Mouse (Mus musculus) MEL (cell line): ENCODE results near the gene Mmp15.

ENCODE experiments used
- CTCF ChIP-seq, 3 experiments: IDR thresholded peaks in 2 of 3; conservative IDR thresholded peaks in 1 of 3; 2 replicates each; pipeline ENCODE4 v1.5.1; 2011 to 2012; ENCODE audit warnings: low read length in 3 of 3, low read depth in 2 of 3, mild to moderate bottlenecking in 2 of 3, improper control_type of control experiment in 1 of 3, inconsistent platforms in 1 of 3, mixed read lengths in 1 of 3, moderate library complexity in 1 of 3; ENCODE audit not compliant: control insufficient read depth in 1 of 3, insufficient read depth in 1 of 3, poor library complexity in 1 of 3, severe bottlenecking in 1 of 3
- E2F4 ChIP-seq: IDR thresholded peaks from 2 replicates; pipeline ENCODE4 v1.6.1; 2011; ENCODE audit warnings: low read depth, low read length, improper control_type of control experiment, borderline replicate concordance
- EP300 ChIP-seq, 2 experiments: IDR thresholded peaks; 2 replicates each; pipeline ENCODE4 v1.6.1; 2011; ENCODE audit warnings: improper control_type of control experiment in 2 of 2, low read length in 2 of 2, low read depth in 1 of 2, mild to moderate bottlenecking in 1 of 2
- GATA1 ChIP-seq: IDR thresholded peaks from 2 replicates; pipeline ENCODE4 v1.6.1; 2011; ENCODE audit warnings: low read depth, low read length, improper control_type of control experiment
- MAFK ChIP-seq: IDR thresholded peaks from 2 replicates; pipeline ENCODE4 v1.6.1; 2011; ENCODE audit warnings: low read depth, mild to moderate bottlenecking, low read length, improper control_type of control experiment, borderline replicate concordance
- POLR2A ChIP-seq, 2 experiments: IDR thresholded peaks; 2 replicates each; pipeline ENCODE4 v1.6.1; 2011 to 2012; ENCODE audit warnings: low read length in 2 of 2, mild to moderate bottlenecking in 2 of 2, control low read depth in 1 of 2, improper control_type of control experiment in 1 of 2, low read depth in 1 of 2, moderate library complexity in 1 of 2; ENCODE audit not compliant: control insufficient read depth in 1 of 2, insufficient read depth in 1 of 2, poor library complexity in 1 of 2
- POLR2AphosphoS2 ChIP-seq: IDR thresholded peaks from 2 replicates; pipeline ENCODE4 v1.6.1; 2011; ENCODE audit warnings: low read length, improper control_type of control experiment
- SMC3 ChIP-seq: IDR thresholded peaks from 2 replicates; pipeline ENCODE4 v1.6.1; 2011; ENCODE audit warnings: low read depth, low read length, improper control_type of control experiment
- TAL1 ChIP-seq: IDR thresholded peaks from 2 replicates; pipeline ENCODE4 v1.6.1; 2012; ENCODE audit warnings: mild to moderate bottlenecking, inconsistent platforms, low read length, moderate library complexity, mixed read lengths
- TBP ChIP-seq: IDR thresholded peaks from 2 replicates; pipeline ENCODE4 v1.8.0; 2011; ENCODE audit warnings: low read depth, low read length, improper control_type of control experiment
- TCF12 ChIP-seq: IDR thresholded peaks from 2 replicates; pipeline ENCODE4 v1.6.1; 2014; ENCODE audit warnings: low read depth, mild to moderate bottlenecking, inconsistent platforms, low read length, improper control_type of control experiment, moderate library complexity
- USF2 ChIP-seq, 2 experiments: IDR thresholded peaks; 2 replicates each; pipeline ENCODE4 v1.6.1; 2011 to 2012; ENCODE audit warnings: improper control_type of control experiment in 2 of 2, low read length in 2 of 2, borderline replicate concordance in 1 of 2, inconsistent platforms in 1 of 2, low read depth in 1 of 2, mild to moderate bottlenecking in 1 of 2; ENCODE audit not compliant: insufficient read depth in 1 of 2

- TF ChIP-seq EP300 (IDR thresholded peaks at IDR 0.05; ENCODE audit: low read depth in 1 of 2, low read length in 2 of 2) (no peak), GATA1 (no peak), CTCF (IDR thresholded peaks at IDR 0.05 in 2 of 3, conservative IDR thresholded peaks at IDR 0.05 in 1 of 3; ENCODE audit: control insufficient read depth in 1 of 3, insufficient read depth in 1 of 3, low read depth in 2 of 3, low read length in 3 of 3, poor library complexity in 1 of 3, severe bottlenecking in 1 of 3) (no peak), TBP (no peak), SMC3 (no peak), E2F4 (no peak), POLR2A (IDR thresholded peaks at IDR 0.05; ENCODE audit: control insufficient read depth in 1 of 2, insufficient read depth in 1 of 2, low read depth in 1 of 2, low read length in 2 of 2, poor library complexity in 1 of 2) (no peak), POLR2AphosphoS2 (no peak), MAFK (no peak), USF2 (IDR thresholded peaks at IDR 0.05; ENCODE audit: borderline replicate concordance in 1 of 2, insufficient read depth in 1 of 2, low read depth in 1 of 2, low read length in 2 of 2) (no peak), TAL1 (no peak), TCF12 (no peak)
These were observed 44.7 kb downstream of the Mmp15 start for GRCm38 (mm10) chr8:95396752-95397151.
